Mouse (Mus musculus): ENCODE measurements around the gene Ndufaf7.

Gene Ndufaf7

GRCm38 (mm10) chr17:78936466-78937228 lies at the start of gene Ndufaf7, which contains the start of gene Cebpz:
TSS of gene Ndufaf7 (plus strand) at chr17:78937136.
TSS of gene Cebpz (minus strand) at chr17:78937066.
- DNase-seq, result peak; percentile 97

GRCm38 (mm10) chr17:78888554-78888953 lies 48.4 kb upstream of the Ndufaf7 start:
- DNase-seq, result no peak

GRCm38 (mm10) chr17:78889184-78889583 lies 47.8 kb upstream of the Ndufaf7 start:
- DNase-seq, result no peak

GRCm38 (mm10) chr17:78891020-78891419 lies 45.9 kb upstream of the Ndufaf7 start:
- DNase-seq, result no peak

GRCm38 (mm10) chr17:78894991-78895390 lies 41.9 kb upstream of the Ndufaf7 start:
- no peak for DNase-seq

- DNase-seq, result peak; percentile 35
These were observed 41.5 kb upstream of the Ndufaf7 start for GRCm38 (mm10) chr17:78895394-78895793.

GRCm38 (mm10) chr17:78903158-78903557 lies 33.8 kb upstream of the Ndufaf7 start:
- no peak for DNase-seq

- DNase-seq, result no peak
These were observed 30.0 kb upstream of the Ndufaf7 start, which contains the start of gene Sult6b1 for GRCm38 (mm10) chr17:78906892-78907291. TSS of gene Sult6b1 (minus strand) at chr17:78906992.

GRCm38 (mm10) chr17:78909374-78909773 lies 27.6 kb upstream of the Ndufaf7 start:
- no peak for DNase-seq

GRCm38 (mm10) chr17:78912861-78913281 lies 24.1 kb upstream of the Ndufaf7 start:
- DNase-seq, result peak; percentile 43

- no peak for DNase-seq
These were observed 23.0 kb upstream of the Ndufaf7 start for GRCm38 (mm10) chr17:78913921-78914320.

- DNase-seq, result no peak
These were observed 21.2 kb upstream of the Ndufaf7 start for GRCm38 (mm10) chr17:78915772-78916171.

GRCm38 (mm10) chr17:78916369-78916813 lies 20.5 kb upstream of the Ndufaf7 start, which contains the start of gene Cebpzos:
TSS of gene Cebpzos (plus strand) at chr17:78916500.
- DNase-seq, result peak; percentile 93

- DNase-seq, result no peak
These were observed 20.0 kb upstream of the Ndufaf7 start for GRCm38 (mm10) chr17:78916899-78917298.

- no peak for DNase-seq
These were observed 19.2 kb upstream of the Ndufaf7 start for GRCm38 (mm10) chr17:78917696-78918095.

- no peak for DNase-seq
These were observed 1.1 kb upstream of the Ndufaf7 start for GRCm38 (mm10) chr17:78935857-78936256.

- no peak for DNase-seq
These were observed 405 bp downstream of the Ndufaf7 start for GRCm38 (mm10) chr17:78937229-78937853.

- no peak for DNase-seq
These were observed 2.0 kb downstream of the Ndufaf7 start for GRCm38 (mm10) chr17:78938927-78939326.

- DNase-seq, result no peak
These were observed 5.6 kb downstream of the Ndufaf7 start for GRCm38 (mm10) chr17:78942579-78942978.

GRCm38 (mm10) chr17:78951225-78951624 lies 14.3 kb downstream of the Ndufaf7 start:
- no peak for DNase-seq

- no peak for DNase-seq
These were observed 15.1 kb downstream of the Ndufaf7 start for GRCm38 (mm10) chr17:78952070-78952469.

GRCm38 (mm10) chr17:78953240-78953639 lies 16.3 kb downstream of the Ndufaf7 start:
- no peak for DNase-seq

- DNase-seq, result no peak
These were observed 22.5 kb downstream of the Ndufaf7 start for GRCm38 (mm10) chr17:78959473-78959872.

- DNase-seq, result no peak
These were observed 27.5 kb downstream of the Ndufaf7 start for GRCm38 (mm10) chr17:78964387-78964786.

Measured in thymus, postnatal 14 days (tissue).